8 mouse cellular contexts compared by ENCODE assay signal in genomic region chr10:95415533-95416360, GRCm38 (mm10). TPM values are rescaled to one million over a fixed set of nuclear protein-coding genes. Genes with fewer than 3 reads are reported as not detected.
DNase-seq lines count a peak whose midpoint lies in the region; ATAC-seq and TF ChIP-seq lines count a peak whose summit lies in the region.

No protein-coding gene starts in this region.

- H3K36me3 ChIP-seq in forebrain, embryonic 15.5 days = no peaks in the 10 kb centered on the region

- H3K4me2 ChIP-seq in forebrain, embryonic 15.5 days (replicated peaks) = peak overlapping the region; percentile 97

- peak; percentile 43 for DNase-seq in MEL-GATA-1-ER (ENCODE audit: extremely low read depth, low read depth)
- peak; percentile 78 for DNase-seq in brain, embryonic 14.5 days (ENCODE audit: low read depth)
- DNase-seq in heart, postnatal 36 days = peak; percentile 66 to 80
- DNase-seq in layer of hippocampus, postnatal 14 days (ENCODE audit: low spot score in 2 of 2) = peak; percentile 34 to 47
- peak; percentile 64 for DNase-seq in lung, postnatal 14 days
- DNase-seq in right cerebral cortex, adult 2 months (ENCODE audit: low spot score in 2 of 2) = peak; percentile 44 to 58
- DNase-seq in yolk sac, embryonic 10.5 days (ENCODE audit: low spot score) = peak; percentile 45

- peak overlapping the region; percentile 77 for H3K9ac ChIP-seq in forebrain, embryonic 15.5 days (replicated peaks)

- TF ChIP-seq POLR2A in brain, embryonic 14.5 days (IDR thresholded peaks at IDR 0.05; ENCODE audit: borderline replicate concordance, extremely low read depth, insufficient read depth, insufficient read length, poor library complexity, severe bottlenecking) = 0 out of 2 replicates have a peak, but pooled peaks have one; percentile 18

- no peaks in the 10 kb centered on the region for H3K9me3 ChIP-seq in forebrain, embryonic 15.5 days

- intact Hi-C loops in heart, postnatal 36 days (cut with DNase I) = loop anchor here (1.0 to 5.0 kb wide), 7 partner anchors 20 to 273 kb away; no protein-coding TSS in a partner anchor

- ATAC-seq in forebrain, embryonic 15.5 days (replicated peaks) = peak; percentile 39

- H3K27me3 ChIP-seq in forebrain, embryonic 15.5 days = no peaks in the 10 kb centered on the region

- under 1% methylated on average over 64 of the region's 65 CpGs for WGBS in forebrain, embryonic 15.5 days

- peaks cover 26% of the 10 kb centered on the region for H3K4me1 ChIP-seq in forebrain, embryonic 15.5 days

- peak overlapping the region; percentile 92 for H3K27ac ChIP-seq in forebrain, embryonic 15.5 days (replicated peaks)

- no peak for TF ChIP-seq CTCF in brain, embryonic 14.5 days (IDR thresholded peaks at IDR 0.05; ENCODE audit: borderline replicate concordance, extremely low read depth, insufficient read depth, insufficient read length)

- peak overlapping the region; percentile 62 for H3K4me3 ChIP-seq in forebrain, embryonic 15.5 days

RNA-seq across cellular contexts. Expression of gene Socs2, which starts 1.2 kb away (rescaled TPM):
- 57.4 and 59.4 TPM in 2 replicates for polyA plus RNA-seq in brain, embryonic 14.5 days (2012; rRNA removed)
- polyA plus RNA-seq in forebrain, embryonic 15.5 days (2015; fragmentation: Nextera tagmentation; extraction: Ambion mirVana) = 144 and 153 TPM in 2 replicates
- 10 to 100 TPM; 44.7 to 57.0 TPM for total RNA-seq in heart, postnatal 36 days (2021)
- total RNA-seq in layer of hippocampus, postnatal 14 days (2021) = 10 to 100 TPM; 58.1 to 58.9 TPM

Comparison
In these comparisons a context has a peak if more than half of its experiments do, and no peak if none do; other contexts are left out.
1. Peak in every context shown above with its lines: DNase-seq, ATAC-seq, H3K4me3 ChIP-seq and H3K27ac ChIP-seq.